Mouse (Mus musculus): Measurements from ENCODE around the gene Etl4. TPM values are rescaled to one million over a fixed set of nuclear protein-coding genes. Genes with fewer than 3 reads are reported as not detected.
A peak's percentile ranks its signal among the peaks of the same experiment; 100 is the strongest.

Etl4 gene
- polyA plus RNA-seq, 1 experiment from 2014 or later, result 15.7 TPM

- DNase-seq (ENCODE audit: low spot score) (peak; percentile 72), ATAC-seq (no peak)
- Histone ChIP-seq H3K9ac (replicated peaks; ENCODE audit: low read depth) (no peak overlapping the region), H3K9me3 (ENCODE audit: low read length) (no peaks in the 10 kb centered on the region; the same call in 1 of the 2 replicates), H3K27ac (ENCODE audit: low read length) (no peak overlapping the region), H3K4me3 (ENCODE audit: low read depth, low read length) (no peak overlapping the region), H3K4me2 (replicated peaks; ENCODE audit: low read depth, low read length) (no peak overlapping the region), H3K4me1 (ENCODE audit: insufficient read depth, low read depth, low read length) (no peaks in the 10 kb centered on the region), H3K27me3 (replicated peaks; ENCODE audit: insufficient read depth, low read length) (no peaks in the 10 kb centered on the region), H3K36me3 (ENCODE audit: insufficient read depth, low read length) (no peaks in the 10 kb centered on the region)
- peak; percentile 93 for TF ChIP-seq CTCF (IDR thresholded peaks at IDR 0.05)
- no peak for TF ChIP-seq EP300 (IDR thresholded peaks at IDR 0.05)
- 14% methylated on average over 3 of the region's 3 CpGs for WGBS
Measured at GRCm38 (mm10) chr2:20494666-20495065, 585.1 kb downstream of the Etl4 start.

GRCm38 (mm10) chr2:20496219-20496800, 586.7 kb downstream of the Etl4 start:
- 56% methylated on average over 8 of the region's 8 CpGs for WGBS
- H3K4me1 ChIP-seq (ENCODE audit: insufficient read depth, low read depth, low read length), result no peaks in the 10 kb centered on the region
- no peak overlapping the region for H3K9ac ChIP-seq (replicated peaks; ENCODE audit: low read depth)
- H3K4me2 ChIP-seq (replicated peaks; ENCODE audit: low read depth, low read length), result no peak overlapping the region
- no peak for DNase-seq (ENCODE audit: low spot score)
- TF ChIP-seq EP300 (IDR thresholded peaks at IDR 0.05) (no peak), CTCF (IDR thresholded peaks at IDR 0.05) (no peak)
- H3K27ac ChIP-seq (ENCODE audit: low read length), result no peak overlapping the region
- no peaks in the 10 kb centered on the region for H3K27me3 ChIP-seq (replicated peaks; ENCODE audit: insufficient read depth, low read length)
- no peak overlapping the region for H3K4me3 ChIP-seq (ENCODE audit: low read depth, low read length)
- no peaks in the 10 kb centered on the region for H3K36me3 ChIP-seq (ENCODE audit: insufficient read depth, low read length)
- H3K9me3 ChIP-seq (ENCODE audit: low read length), result no peaks in the 10 kb centered on the region
- ATAC-seq, result no peak

- no peaks in the 10 kb centered on the region for H3K9me3 ChIP-seq (ENCODE audit: low read length)
- no peak overlapping the region for H3K9ac ChIP-seq (replicated peaks; ENCODE audit: low read depth)
- DNase-seq (ENCODE audit: low spot score), result peak; percentile 31
- H3K27me3 ChIP-seq (replicated peaks; ENCODE audit: insufficient read depth, low read length), result no peaks in the 10 kb centered on the region
- TF ChIP-seq EP300 (IDR thresholded peaks at IDR 0.05) (no peak), CTCF (IDR thresholded peaks at IDR 0.05) (no peak)
- no peak overlapping the region for H3K4me3 ChIP-seq (ENCODE audit: low read depth, low read length)
- 39% methylated on average over 6 of the region's 6 CpGs for WGBS
- no peak overlapping the region for H3K27ac ChIP-seq (ENCODE audit: low read length)
- H3K4me1 ChIP-seq (ENCODE audit: insufficient read depth, low read depth, low read length), result no peaks in the 10 kb centered on the region
- peak overlapping the region; percentile 25; the same call in 1 of the 2 replicates for H3K4me2 ChIP-seq (replicated peaks; ENCODE audit: low read depth, low read length)
- no peaks in the 10 kb centered on the region for H3K36me3 ChIP-seq (ENCODE audit: insufficient read depth, low read length)
- ATAC-seq, result peak; percentile 54
Measured at GRCm38 (mm10) chr2:20507832-20508723, 598.5 kb downstream of the Etl4 start.

GRCm38 (mm10) chr2:20508724-20509052, 599.1 kb downstream of the Etl4 start:
- WGBS, result 36% methylated on average over 3 of the region's 3 CpGs
- Histone ChIP-seq H3K36me3 (ENCODE audit: insufficient read depth, low read length) (no peaks in the 10 kb centered on the region), H3K9me3 (ENCODE audit: low read length) (no peaks in the 10 kb centered on the region), H3K27ac (ENCODE audit: low read length) (no peak overlapping the region), H3K4me1 (ENCODE audit: insufficient read depth, low read depth, low read length) (no peaks in the 10 kb centered on the region), H3K9ac (replicated peaks; ENCODE audit: low read depth) (no peak overlapping the region), H3K27me3 (replicated peaks; ENCODE audit: insufficient read depth, low read length) (no peaks in the 10 kb centered on the region), H3K4me3 (ENCODE audit: low read depth, low read length) (no peak overlapping the region), H3K4me2 (replicated peaks; ENCODE audit: low read depth, low read length) (peak overlapping the region; percentile 25; the same call in 1 of the 2 replicates)
- no peak for ATAC-seq
- TF ChIP-seq EP300 (IDR thresholded peaks at IDR 0.05) (no peak), CTCF (IDR thresholded peaks at IDR 0.05) (no peak)
- DNase-seq (ENCODE audit: low spot score), result no peak

- DNase-seq (ENCODE audit: low spot score), result no peak
- ATAC-seq, result no peak
- Histone ChIP-seq H3K4me1 (ENCODE audit: insufficient read depth, low read depth, low read length) (no peaks in the 10 kb centered on the region), H3K4me2 (replicated peaks; ENCODE audit: low read depth, low read length) (no peak overlapping the region), H3K4me3 (ENCODE audit: low read depth, low read length) (no peak overlapping the region), H3K36me3 (ENCODE audit: insufficient read depth, low read length) (no peaks in the 10 kb centered on the region), H3K9ac (replicated peaks; ENCODE audit: low read depth) (no peak overlapping the region), H3K9me3 (ENCODE audit: low read length) (no peaks in the 10 kb centered on the region), H3K27ac (ENCODE audit: low read length) (no peak overlapping the region), H3K27me3 (replicated peaks; ENCODE audit: insufficient read depth, low read length) (no peaks in the 10 kb centered on the region)
- 53% methylated on average over 2 of the region's 2 CpGs for WGBS
- TF ChIP-seq CTCF (IDR thresholded peaks at IDR 0.05) (no peak), EP300 (IDR thresholded peaks at IDR 0.05) (no peak)
Measured at GRCm38 (mm10) chr2:20510061-20510460, 600.5 kb downstream of the Etl4 start.

- Histone ChIP-seq H3K9ac (replicated peaks; ENCODE audit: low read depth) (no peak overlapping the region), H3K4me3 (ENCODE audit: low read depth, low read length) (no peak overlapping the region), H3K4me2 (replicated peaks; ENCODE audit: low read depth, low read length) (no peak overlapping the region), H3K4me1 (ENCODE audit: insufficient read depth, low read depth, low read length) (0 out of 2 replicates have a peak, but pooled peaks cover 4% of the 10 kb centered on the region), H3K36me3 (ENCODE audit: insufficient read depth, low read length) (no peaks in the 10 kb centered on the region), H3K9me3 (ENCODE audit: low read length) (no peaks in the 10 kb centered on the region), H3K27ac (ENCODE audit: low read length) (no peak overlapping the region), H3K27me3 (replicated peaks; ENCODE audit: insufficient read depth, low read length) (no peaks in the 10 kb centered on the region)
- DNase-seq (ENCODE audit: low spot score) (no peak), ATAC-seq (no peak)
- 93% methylated on average over 8 of the region's 8 CpGs for WGBS
- no peak for TF ChIP-seq EP300 (IDR thresholded peaks at IDR 0.05)
Measured at GRCm38 (mm10) chr2:20516270-20516865, 606.8 kb downstream of the Etl4 start.

Data from lung, postnatal 0 days (tissue).